Mouse (Mus musculus) midbrain, embryonic 14.5 days (tissue): ENCODE results near the gene Inppl1. TPM values are rescaled to one million over a fixed set of nuclear protein-coding genes. Genes with fewer than 3 reads are reported as not detected.
A peak's percentile ranks its signal among the peaks of the same experiment; 100 is the strongest.

Experiments
- ATAC-seq: fragments of 200-750 bp; cut with Nextera tagmentation; 2 replicates; pipeline ENCODE4 v1.8.0; 2017; ENCODE audit warnings: moderate number of reproducible peaks, moderate library complexity; ENCODE audit not compliant: low FRiP score, low TSS enrichment
- DNase-seq: peaks from one replicate; pipeline ENCODE4 v3.0.0-alpha.2; 2015
- H3K27ac ChIP-seq: fragments of 300-500 bp; sonication (generic); replicated peaks from 2 replicates; pipeline ENCODE4 v1.5.1; 2014; ENCODE audit warnings: mild to moderate bottlenecking, low read depth, low read length, moderate library complexity
- H3K27me3 ChIP-seq: fragments of 300-500 bp; sonication (generic); 2 replicates; pipeline ENCODE4 v1.6.1; 2014; ENCODE audit warnings: low read length, control low read depth, mixed read lengths; ENCODE audit not compliant: control insufficient read depth, insufficient read depth
- H3K36me3 ChIP-seq: fragments of 300-500 bp; sonication (generic); 2 replicates; pipeline ENCODE4 v1.6.1; 2014; ENCODE audit warnings: low read length, control low read depth; ENCODE audit not compliant: control insufficient read depth, insufficient read depth
- H3K4me1 ChIP-seq: fragments of 300-500 bp; sonication (generic); 2 replicates; pipeline ENCODE4 v1.6.1; 2014; ENCODE audit warnings: mild to moderate bottlenecking, antibody characterized with exemption, low read length, control low read depth; ENCODE audit not compliant: control insufficient read depth, insufficient read depth
- H3K4me2 ChIP-seq: fragments of 300-500 bp; sonication (generic); 2 replicates; pipeline ENCODE4 v1.6.1; 2014; ENCODE audit warnings: mild to moderate bottlenecking, low read length, moderate library complexity
- H3K4me3 ChIP-seq: fragments of 300-500 bp; sonication (generic); replicated peaks from 2 replicates; pipeline ENCODE4 v1.5.1; 2014; ENCODE audit warnings: low read depth, low read length
- H3K9ac ChIP-seq: fragments of 300-500 bp; sonication (generic); replicated peaks from 2 replicates; pipeline ENCODE4 v1.6.1; 2014; ENCODE audit warnings: mild to moderate bottlenecking, low read length, moderate library complexity
- H3K9me3 ChIP-seq: fragments of 300-500 bp; sonication (generic); 2 replicates; pipeline ENCODE4 v1.6.1; 2016; ENCODE audit warnings: low read length, control low read depth, mixed read lengths; ENCODE audit not compliant: control insufficient read depth
- WGBS: fragments of 180-500 bp; shearing (Covaris S2); extraction: QIAGEN DNeasy Blood & Tissue Kit; methylation state at CpG from one replicate; pipeline ENCODE4 v1.1.7; 2014; 5-methylcytosine and 5-hydroxymethylcytosine counted together
- polyA plus RNA-seq: library from polyadenylated mRNA; unstranded; fragments of >200 nt; fragmentation: Nextera tagmentation; extraction: Ambion mirVana; gene quantifications from 2 replicates; pipeline ENCODE4 v1.2.1, GENCODE M21; 2014

Gene Inppl1
- polyA plus RNA-seq, 1 experiment from 2014 or later: 8.9 TPM

- Histone ChIP-seq H3K4me2 (no peak within 1 kb of the TSS), H3K27me3 (no peaks in the 10 kb centered on the region)
- WGBS: 91% methylated on average over 4 of the region's 4 CpGs
Measured at GRCm38 (mm10) chr7:101857094-101857493, 19.1 kb upstream of the Inppl1 start, which contains the start of gene Folr2. Gene Folr2 (minus strand): TSS chr7:101857194.

GRCm38 (mm10) chr7:101853816-101854215 lies 15.8 kb upstream of the Inppl1 start:
- no peak overlapping the region for H3K9ac ChIP-seq
- no peaks in the 10 kb centered on the region for H3K27me3 ChIP-seq
- DNase-seq: no peak
- H3K4me1 ChIP-seq: no peaks in the 10 kb centered on the region
- no peaks in the 10 kb centered on the region for H3K36me3 ChIP-seq
- WGBS: 87% methylated on average over 2 of the region's 2 CpGs
- H3K4me3 ChIP-seq: no peak overlapping the region
- H3K27ac ChIP-seq: no peak overlapping the region
- H3K9me3 ChIP-seq: no peaks in the 10 kb centered on the region
- no peak for ATAC-seq
- no peak overlapping the region for H3K4me2 ChIP-seq

More at GRCm38 (mm10) chr7:101857094-101857493, 19.1 kb upstream of the Inppl1 start, which contains the start of gene Folr2:
- no peak within 1 kb of the TSS for H3K27ac ChIP-seq
- DNase-seq (no peak), ATAC-seq (no peak)
- H3K4me3 ChIP-seq: no peak within 1 kb of the TSS
- H3K4me1 ChIP-seq: no peaks in the 10 kb centered on the region
- H3K36me3 ChIP-seq: no peaks in the 10 kb centered on the region
- H3K9me3 ChIP-seq: no peaks in the 10 kb centered on the region
- no peak within 1 kb of the TSS for H3K9ac ChIP-seq

- no peaks in the 10 kb centered on the region for H3K4me1 ChIP-seq
- DNase-seq (no peak), ATAC-seq (no peak)
- no peaks in the 10 kb centered on the region for H3K27me3 ChIP-seq
- H3K9ac ChIP-seq: no peak overlapping the region
- H3K36me3 ChIP-seq: no peaks in the 10 kb centered on the region
- 87% methylated on average over 6 of the region's 6 CpGs for WGBS
- no peak overlapping the region for H3K4me3 ChIP-seq
- H3K27ac ChIP-seq: no peak overlapping the region
- no peaks in the 10 kb centered on the region for H3K9me3 ChIP-seq
- no peak overlapping the region for H3K4me2 ChIP-seq
Measured at GRCm38 (mm10) chr7:101852846-101853245, 14.8 kb upstream of the Inppl1 start.

GRCm38 (mm10) chr7:101851689-101852088 lies 13.7 kb upstream of the Inppl1 start:
- DNase-seq (no peak), ATAC-seq (no peak)
- Histone ChIP-seq H3K36me3 (no peaks in the 10 kb centered on the region), H3K4me1 (no peaks in the 10 kb centered on the region), H3K27me3 (no peaks in the 10 kb centered on the region), H3K9me3 (no peaks in the 10 kb centered on the region), H3K9ac (no peak overlapping the region), H3K4me2 (no peak overlapping the region), H3K27ac (no peak overlapping the region), H3K4me3 (no peak overlapping the region)
- WGBS: 86% methylated on average over 6 of the region's 6 CpGs

DNA sequence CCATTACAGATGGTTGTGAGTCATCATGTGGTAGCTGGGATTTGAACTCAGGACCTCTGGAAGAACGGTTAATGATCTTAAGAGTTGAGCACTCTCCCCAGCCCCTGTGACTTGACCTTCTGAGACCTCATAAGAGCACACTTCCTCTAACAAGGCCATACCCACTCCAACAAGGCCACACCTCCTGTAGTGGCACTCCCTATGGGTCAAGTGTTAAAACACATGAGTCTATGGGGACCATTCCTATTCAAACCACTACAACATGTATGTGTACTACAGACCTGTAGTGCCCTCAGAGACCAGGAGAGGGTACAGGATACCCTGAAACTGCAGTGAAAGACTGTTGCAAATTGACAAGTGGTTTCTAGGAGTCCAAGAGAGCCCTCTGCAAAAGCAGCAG lies 9.9 kb upstream of the Inppl1 start:
- DNase-seq: no peak
- ATAC-seq: no peak
- no peaks in the 10 kb centered on the region for H3K36me3 ChIP-seq
- no peaks in the 10 kb centered on the region for H3K27me3 ChIP-seq
- H3K4me1 ChIP-seq: no peaks in the 10 kb centered on the region
- H3K9me3 ChIP-seq: no peaks in the 10 kb centered on the region
- H3K4me2 ChIP-seq: no peak overlapping the region
- no peak overlapping the region for H3K27ac ChIP-seq
- 88% methylated on average over 1 of the region's 1 CpGs for WGBS
- no peak overlapping the region for H3K9ac ChIP-seq
- H3K4me3 ChIP-seq: no peak overlapping the region

DNA sequence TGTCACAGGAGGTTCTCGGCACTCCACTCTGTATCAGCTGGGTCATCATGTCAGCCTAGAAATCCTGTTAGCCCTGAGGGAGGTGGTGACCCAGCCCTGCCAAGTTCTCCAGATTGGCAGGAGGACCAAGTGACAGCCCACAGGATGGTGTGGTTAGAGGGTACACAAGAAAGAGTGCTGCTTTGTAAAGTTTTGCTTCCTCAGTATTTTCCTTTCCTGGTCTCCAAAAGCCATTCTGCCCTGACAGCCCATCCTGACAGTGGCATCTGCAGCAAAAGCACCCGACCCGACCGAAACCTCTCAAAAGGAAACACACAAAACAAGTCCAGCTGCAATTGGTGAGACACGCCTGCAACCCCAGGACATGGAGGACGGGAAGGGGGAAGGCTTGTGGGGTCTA lies 6.2 kb upstream of the Inppl1 start:
- H3K9me3 ChIP-seq: no peaks in the 10 kb centered on the region
- ATAC-seq (no peak), DNase-seq (no peak)
- no peak overlapping the region for H3K9ac ChIP-seq
- no peak overlapping the region for H3K4me2 ChIP-seq
- no peak overlapping the region for H3K4me3 ChIP-seq
- no peaks in the 10 kb centered on the region for H3K4me1 ChIP-seq
- H3K27me3 ChIP-seq: no peaks in the 10 kb centered on the region
- WGBS: 85% methylated on average over 6 of the region's 6 CpGs
- no peak overlapping the region for H3K27ac ChIP-seq
- no peaks in the 10 kb centered on the region for H3K36me3 ChIP-seq

DNA sequence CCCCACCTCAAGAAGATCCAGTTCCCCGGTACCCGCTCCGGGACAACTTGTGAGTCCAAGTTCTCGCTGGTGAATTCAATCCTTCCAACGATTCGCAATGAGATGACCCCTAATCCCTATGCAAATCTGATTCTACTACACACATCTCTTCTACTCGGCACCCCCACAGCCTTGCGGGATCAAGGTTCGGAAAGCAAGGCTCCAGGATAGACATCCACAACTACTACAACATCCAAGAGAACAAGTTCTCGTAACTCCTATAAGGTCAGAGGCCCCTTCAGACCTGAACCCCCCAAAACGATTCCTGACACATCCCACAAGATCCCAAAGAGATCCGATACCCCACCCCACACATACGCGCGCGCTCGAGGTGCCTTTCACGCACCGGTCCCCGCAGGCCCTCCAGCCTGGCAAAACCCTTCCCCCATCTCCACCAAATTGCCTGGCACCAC lies 849 bp downstream of the Inppl1 start:
- H3K27ac ChIP-seq: peak overlapping the region; percentile 78
- WGBS: under 1% methylated on average over 20 of the region's 20 CpGs
- H3K4me3 ChIP-seq: peak overlapping the region; percentile 58
- peaks cover 16% of the 10 kb centered on the region; the same call in 1 of the 2 replicates for H3K4me1 ChIP-seq
- H3K27me3 ChIP-seq: peaks cover 4% of the 10 kb centered on the region; the same call in 1 of the 2 replicates
- peak overlapping the region; percentile 98 for H3K4me2 ChIP-seq
- ATAC-seq (peak; percentile 9; the same call in 1 of the 2 replicates), DNase-seq (peak; percentile 50)
- peak overlapping the region; percentile 53 for H3K9ac ChIP-seq
- no peaks in the 10 kb centered on the region for H3K9me3 ChIP-seq
- peaks cover 3% of the 10 kb centered on the region; the same call in 1 of the 2 replicates for H3K36me3 ChIP-seq

GRCm38 (mm10) chr7:101836271-101837153 lies 1.5 kb downstream of the Inppl1 start:
- Histone ChIP-seq H3K4me2 (peak overlapping the region; percentile 98), H3K4me3 (peak overlapping the region; percentile 58), H3K27me3 (peaks cover 4% of the 10 kb centered on the region; the same call in 1 of the 2 replicates), H3K27ac (peak overlapping the region; percentile 78), H3K9me3 (no peaks in the 10 kb centered on the region), H3K4me1 (peaks cover 16% of the 10 kb centered on the region; the same call in 1 of the 2 replicates), H3K36me3 (peaks cover 10% of the 10 kb centered on the region; the same call in 1 of the 2 replicates), H3K9ac (peak overlapping the region; percentile 66)
- ATAC-seq: peak; percentile 51
- peak; percentile 80 for DNase-seq
- WGBS: under 1% methylated on average over 63 of the region's 63 CpGs
